Mouse (Mus musculus) liver, adult 2 months (tissue): ENCODE measurements around the gene Itgb5. TPM values are rescaled to one million over a fixed set of nuclear protein-coding genes. Genes with fewer than 3 reads are reported as not detected.
A peak's percentile ranks its signal among the peaks of the same experiment; 100 is the strongest.

Experiments used
- DNase-seq: peaks from one replicate; pipeline ENCODE4 v3.0.0-alpha.2; 2011; ENCODE audit warnings: low read depth, low spot score; ENCODE audit errors: extremely low read depth
- H3K27ac ChIP-seq: fragments of 200-500 bp; replicated peaks from 2 replicates; pipeline ENCODE4 v1.5.1; 2012; ENCODE audit warnings: low read depth, mild to moderate bottlenecking, control low read depth, inconsistent platforms, low read length; ENCODE audit not compliant: insufficient read depth
- H3K27me3 ChIP-seq: fragments of 200-500 bp; 2 replicates; pipeline ENCODE4 v1.6.1; 2012; ENCODE audit warnings: mild to moderate bottlenecking, moderate library complexity, low read length, inconsistent platforms; ENCODE audit not compliant: control insufficient read depth, insufficient read depth
- H3K36me3 ChIP-seq: fragments of 200-500 bp; 2 replicates; pipeline ENCODE4 v1.6.1; 2012; ENCODE audit warnings: low read length, inconsistent platforms; ENCODE audit not compliant: control insufficient read depth, insufficient read depth
- H3K4me1 ChIP-seq: fragments of 200-500 bp; 2 replicates; pipeline ENCODE4 v1.6.1; 2011; ENCODE audit warnings: low read length; ENCODE audit not compliant: control insufficient read depth, insufficient read depth
- H3K4me3 ChIP-seq: fragments of 200-500 bp; 2 replicates; pipeline ENCODE4 v1.5.1; 2011; ENCODE audit warnings: low read depth, mild to moderate bottlenecking, control low read depth, low read length, moderate library complexity; ENCODE audit not compliant: insufficient read depth
- H3K79me2 ChIP-seq: fragments of 200-500 bp; 2 replicates; pipeline ENCODE4 v1.6.1; 2012; ENCODE audit warnings: inconsistent platforms, mild to moderate bottlenecking, low read length, moderate library complexity; ENCODE audit not compliant: control insufficient read depth, insufficient read depth
- H3K9ac ChIP-seq: fragments of 200-500 bp; 2 replicates; pipeline ENCODE4 v1.6.1; 2012; ENCODE audit warnings: low read depth, mild to moderate bottlenecking, control low read depth, inconsistent platforms, low read length
- CTCF ChIP-seq: fragments of 200-500 bp; IDR thresholded peaks from 2 replicates; pipeline ENCODE4 v1.5.1; 2011; ENCODE audit warnings: low read depth, low read length, control low read depth
- POLR2A ChIP-seq: fragments of 200-500 bp; IDR thresholded peaks from 2 replicates; pipeline ENCODE4 v1.6.1; 2011; ENCODE audit warnings: low read length, control low read depth; ENCODE audit not compliant: insufficient read depth; ENCODE audit errors: extremely low read depth
- WGBS: fragments of 180-500 bp; shearing (Covaris S2); methylation state at CpG from one replicate; pipeline ENCODE4 v1.1.7; 2018; 5-methylcytosine and 5-hydroxymethylcytosine counted together
- polyA plus RNA-seq: library from polyadenylated mRNA; depleted of rRNA; stranded (reverse); fragments of >200 nt; gene quantifications from 2 replicates; pipeline ENCODE4 v1.2.3, GENCODE M21; 2012
- total RNA-seq: library from RNA; depleted of rRNA; stranded (reverse); fragments of >200 nt; gene quantifications from 2 replicates; pipeline ENCODE4 v1.2.3, GENCODE M21; 2014

Itgb5 gene
- total and polyA plus RNA-seq, 2 experiments, result 36.1 to 54.6 TPM

DNA sequence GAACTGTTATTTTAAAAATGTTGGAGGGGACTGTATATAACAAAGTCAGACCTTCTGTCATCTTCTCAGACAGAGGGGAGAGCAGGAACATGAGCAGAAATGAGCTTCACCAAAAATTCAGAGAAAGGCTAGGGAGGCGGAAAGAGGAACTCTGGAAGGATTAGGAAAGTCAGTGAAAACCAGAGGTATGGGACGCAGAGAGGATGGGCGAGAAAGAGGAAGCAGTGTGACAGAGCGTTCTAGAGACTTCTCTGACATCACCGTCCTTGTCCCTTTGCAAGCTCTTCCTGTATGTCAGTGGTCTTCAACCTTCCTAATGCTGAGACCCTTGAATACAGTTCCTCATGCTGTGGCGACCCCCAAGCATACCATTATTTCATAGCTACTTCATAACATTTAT is 155.9 kb downstream of the Itgb5 start:
- TF ChIP-seq CTCF, result no peak
- TF ChIP-seq POLR2A, result no peak
- WGBS, result 80% methylated on average over 6 of the region's 6 CpGs

DNA sequence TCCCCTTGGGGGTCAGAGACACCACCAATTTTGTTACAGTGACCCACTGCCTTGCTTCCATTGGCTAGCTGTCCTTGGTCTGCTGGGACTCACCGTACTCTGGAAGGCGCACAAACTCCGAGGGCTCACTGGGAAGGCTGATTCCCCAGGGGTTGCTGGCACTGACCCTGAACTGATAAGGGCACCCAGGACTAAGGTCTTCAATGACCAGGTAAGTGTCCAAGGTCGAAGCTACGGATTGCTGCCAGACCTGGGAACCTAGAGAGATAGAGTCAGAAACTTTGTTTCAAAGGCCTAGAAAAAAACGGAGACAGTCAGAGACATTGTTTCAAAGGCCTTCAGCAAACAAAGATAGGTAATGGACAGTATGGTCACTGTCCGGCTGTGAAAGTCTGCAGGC is 157.5 kb downstream of the Itgb5 start:
- no peak overlapping the region for H3K9ac ChIP-seq
- no peak overlapping the region for H3K4me3 ChIP-seq
- no peak overlapping the region for H3K27ac ChIP-seq
- 44% methylated on average over 7 of the region's 7 CpGs for WGBS
- no peaks in the 10 kb centered on the region for H3K36me3 ChIP-seq
- TF ChIP-seq CTCF (no peak), POLR2A (no peak)
- no peaks in the 10 kb centered on the region for H3K79me2 ChIP-seq
- DNase-seq, result peak; percentile 55
- no peaks in the 10 kb centered on the region for H3K27me3 ChIP-seq
- no peaks in the 10 kb centered on the region for H3K4me1 ChIP-seq

More for the DNA sequence above, 155.9 kb downstream of the Itgb5 start:
- Histone ChIP-seq H3K27ac (no peak overlapping the region), H3K79me2 (no peaks in the 10 kb centered on the region), H3K36me3 (no peaks in the 10 kb centered on the region), H3K4me1 (no peaks in the 10 kb centered on the region), H3K27me3 (no peaks in the 10 kb centered on the region), H3K4me3 (no peak overlapping the region), H3K9ac (no peak overlapping the region)
- no peak for DNase-seq

DNA sequence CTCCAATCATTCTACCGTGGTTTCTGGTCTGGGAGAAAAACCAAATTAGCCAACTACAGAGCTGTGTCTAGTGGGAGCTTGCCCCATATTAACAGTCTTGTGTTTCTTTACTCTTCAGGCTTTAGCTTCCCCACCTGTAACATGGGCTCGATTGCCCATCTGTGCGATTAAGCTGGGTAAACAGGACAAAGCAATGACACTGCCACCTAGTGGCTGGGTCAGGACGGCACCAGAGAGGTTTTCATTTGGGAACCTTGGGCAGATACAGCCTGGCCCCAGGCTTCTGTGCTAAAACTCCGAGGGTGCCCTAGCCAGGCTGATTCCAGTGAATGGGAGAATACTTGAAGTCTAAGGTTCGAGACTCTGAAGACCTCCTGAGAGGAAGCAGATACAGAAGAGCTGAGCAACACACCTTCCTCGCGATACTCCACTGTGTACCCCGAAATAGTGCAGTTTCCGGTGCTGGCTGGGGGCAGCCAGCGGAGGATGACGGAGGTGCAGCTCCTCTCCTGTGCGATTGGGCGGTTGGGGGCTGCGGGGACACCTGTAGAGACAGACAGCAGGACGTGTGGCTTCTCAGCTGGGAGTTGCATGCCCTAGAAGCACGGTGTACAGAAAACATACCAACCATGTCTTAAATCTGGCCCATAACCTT is 159.0 kb downstream of the Itgb5 start:
- H3K36me3 ChIP-seq, result no peaks in the 10 kb centered on the region
- WGBS, result 53% methylated on average over 17 of the region's 17 CpGs
- no peaks in the 10 kb centered on the region for H3K4me1 ChIP-seq
- no peak overlapping the region for H3K4me3 ChIP-seq
- no peaks in the 10 kb centered on the region for H3K27me3 ChIP-seq
- TF ChIP-seq POLR2A (no peak), CTCF (peak; percentile 87)
- H3K9ac ChIP-seq, result no peak overlapping the region
- no peak overlapping the region for H3K27ac ChIP-seq
- DNase-seq, result peak; percentile 49
- no peaks in the 10 kb centered on the region for H3K79me2 ChIP-seq

DNA sequence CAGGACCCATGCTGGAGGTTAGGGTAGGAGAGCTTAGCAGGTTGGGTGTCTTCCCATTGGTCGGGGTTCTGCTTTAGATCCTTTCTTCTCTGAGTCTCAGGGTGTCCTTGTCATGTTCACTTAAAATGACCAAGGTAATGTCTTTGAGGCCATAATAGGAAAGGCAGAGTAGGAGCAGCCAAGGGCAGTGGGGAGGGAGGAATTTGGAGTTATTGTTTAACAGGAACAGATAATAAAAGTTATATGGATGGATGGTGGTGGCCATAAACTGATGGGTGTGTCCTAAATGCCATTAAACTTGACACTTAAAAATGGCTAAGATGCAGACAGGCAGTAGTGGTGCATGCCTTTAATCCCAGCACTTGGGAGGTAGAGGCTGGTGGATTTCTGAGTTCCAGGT is 159.6 kb downstream of the Itgb5 start:
- Histone ChIP-seq H3K4me1 (no peaks in the 10 kb centered on the region), H3K9ac (no peak overlapping the region), H3K27ac (no peak overlapping the region), H3K4me3 (no peak overlapping the region), H3K79me2 (no peaks in the 10 kb centered on the region), H3K27me3 (no peaks in the 10 kb centered on the region), H3K36me3 (no peaks in the 10 kb centered on the region)
- no peak for DNase-seq
- TF ChIP-seq CTCF (no peak), POLR2A (no peak)
- WGBS, result 93% methylated on average over 1 of the region's 1 CpGs

DNA sequence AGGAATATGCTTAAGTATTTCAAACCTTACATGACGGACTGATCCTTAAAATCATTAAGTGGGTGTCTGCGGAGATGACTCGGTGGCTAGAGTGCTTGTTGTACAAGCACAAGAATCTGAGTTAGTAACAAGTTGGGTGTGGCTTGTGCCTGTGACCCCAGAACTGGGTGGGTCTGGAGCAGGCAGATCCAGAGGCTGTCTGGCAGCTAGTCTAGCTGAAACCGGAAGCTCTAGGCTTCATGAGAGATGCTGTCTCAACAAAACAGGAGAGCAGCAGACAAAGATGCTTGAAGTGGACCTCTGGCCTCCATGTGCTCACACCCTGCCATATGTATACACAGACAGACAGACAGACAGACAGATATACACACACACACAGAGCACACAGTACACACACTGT is 161.2 kb downstream of the Itgb5 start:
- H3K27me3 ChIP-seq, result no peaks in the 10 kb centered on the region
- no peak for DNase-seq
- H3K36me3 ChIP-seq, result no peaks in the 10 kb centered on the region
- no peak overlapping the region for H3K9ac ChIP-seq
- no peaks in the 10 kb centered on the region for H3K4me1 ChIP-seq
- TF ChIP-seq CTCF (no peak), POLR2A (no peak)
- 84% methylated on average over 4 of the region's 4 CpGs for WGBS
- H3K27ac ChIP-seq, result no peak overlapping the region
- H3K4me3 ChIP-seq, result no peak overlapping the region
- H3K79me2 ChIP-seq, result no peaks in the 10 kb centered on the region

DNA sequence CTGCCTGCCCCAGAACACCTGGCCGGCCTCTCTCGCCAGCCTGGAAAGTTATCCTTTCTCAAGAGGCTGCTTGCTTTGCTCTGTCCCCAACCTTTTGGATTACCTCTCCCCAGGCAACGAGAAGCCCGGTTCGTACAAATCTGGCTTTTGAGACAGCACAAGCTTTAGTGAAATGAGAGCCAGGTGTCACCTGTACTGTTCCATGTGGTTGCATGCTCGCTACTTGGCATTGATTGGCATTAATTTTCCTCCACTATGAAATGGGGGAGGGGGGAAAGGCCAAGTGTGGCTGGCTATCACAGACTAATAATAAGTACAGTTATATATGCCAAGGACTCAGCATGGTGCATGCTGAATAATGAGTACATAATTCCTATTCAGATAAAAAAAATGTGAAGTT is 164.9 kb downstream of the Itgb5 start:
- DNase-seq, result no peak
- 94% methylated on average over 6 of the region's 6 CpGs for WGBS

More for the DNA sequence above, 164.9 kb downstream of the Itgb5 start:
- TF ChIP-seq POLR2A (no peak), CTCF (no peak)
- no peaks in the 10 kb centered on the region for H3K36me3 ChIP-seq
- no peaks in the 10 kb centered on the region for H3K27me3 ChIP-seq
- no peaks in the 10 kb centered on the region for H3K79me2 ChIP-seq
- H3K27ac ChIP-seq, result no peak overlapping the region
- no peak overlapping the region for H3K9ac ChIP-seq
- no peak overlapping the region for H3K4me3 ChIP-seq
- H3K4me1 ChIP-seq, result no peaks in the 10 kb centered on the region
